Mouse (Mus musculus) thymus, postnatal 10 days (tissue): ENCODE results near the gene Igdcc4.
"Not testable (repeated sequence)": the region's sequence is repeated elsewhere in the genome, so short reads cannot be mapped to it uniquely, and the experiment has no call there.

Experiments
- DNase-seq, 2 experiments: peaks; one replicate each; pipeline ENCODE4 v3.0.0; 2021; ENCODE audit warnings: low spot score in 2 of 2

Gene Igdcc4

GRCm38 (mm10) chr9:65100991-65101685, at the start of gene Igdcc4:
Igdcc4 (plus strand) TSS chr9:65101486.
- DNase-seq, result no peak

- no peak for DNase-seq
Observed at GRCm38 (mm10) chr9:65064251-65064650, 37.0 kb upstream of the Igdcc4 start.

- DNase-seq, result no peak
Observed at GRCm38 (mm10) chr9:65070587-65070986, 30.7 kb upstream of the Igdcc4 start.

- no peak for DNase-seq
Observed at GRCm38 (mm10) chr9:65073555-65073954, 27.7 kb upstream of the Igdcc4 start.

GRCm38 (mm10) chr9:65074251-65074650, 27.0 kb upstream of the Igdcc4 start:
- peak; percentile 41 for DNase-seq

- no peak for DNase-seq
Observed at GRCm38 (mm10) chr9:65074855-65075493, 26.3 kb upstream of the Igdcc4 start.

- DNase-seq, result no peak
Observed at GRCm38 (mm10) chr9:65077536-65077935, 23.8 kb upstream of the Igdcc4 start.

- not testable (repeated sequence) for DNase-seq
Observed at GRCm38 (mm10) chr9:65080141-65080540, 21.1 kb upstream of the Igdcc4 start.

- no peak for DNase-seq
Observed at GRCm38 (mm10) chr9:65083075-65083765, 18.1 kb upstream of the Igdcc4 start.

GRCm38 (mm10) chr9:65084198-65084807, 17.0 kb upstream of the Igdcc4 start:
- DNase-seq, result no peak

GRCm38 (mm10) chr9:65085270-65085669, 16.0 kb upstream of the Igdcc4 start:
- DNase-seq, result no peak

- no peak for DNase-seq
Observed at GRCm38 (mm10) chr9:65086801-65087200, 14.5 kb upstream of the Igdcc4 start.

GRCm38 (mm10) chr9:65087490-65087889, 13.8 kb upstream of the Igdcc4 start:
- DNase-seq, result no peak

- DNase-seq, result no peak
Observed at GRCm38 (mm10) chr9:65094237-65094636, 7.0 kb upstream of the Igdcc4 start.

- DNase-seq, result no peak
Observed at GRCm38 (mm10) chr9:65101686-65102376, 545 bp downstream of the Igdcc4 start.

- DNase-seq, result no peak
Observed at GRCm38 (mm10) chr9:65102377-65103172, 1.3 kb downstream of the Igdcc4 start.

- DNase-seq, result no peak
Observed at GRCm38 (mm10) chr9:65103173-65103752, 2.0 kb downstream of the Igdcc4 start.

- DNase-seq, result no peak
Observed at GRCm38 (mm10) chr9:65106821-65107220, 5.5 kb downstream of the Igdcc4 start.

GRCm38 (mm10) chr9:65107893-65108292, 6.6 kb downstream of the Igdcc4 start:
- DNase-seq, result no peak
